Mouse (Mus musculus) hindbrain, embryonic 12.5 days (tissue): ENCODE data around the gene Dgki. TPM values are rescaled to one million over a fixed set of nuclear protein-coding genes. Genes with fewer than 3 reads are reported as not detected.

Experiments
- ATAC-seq: fragments of 200-750 bp; cut with Nextera tagmentation; 2 replicates; pipeline ENCODE4 v1.8.0; 2017; ENCODE audit warnings: moderate TSS enrichment; ENCODE audit not compliant: low FRiP score
- H3K27ac ChIP-seq: fragments of 300-500 bp; sonication (generic); 2 replicates; pipeline ENCODE4 v1.5.1; 2016; ENCODE audit warnings: mild to moderate bottlenecking
- H3K27me3 ChIP-seq: fragments of 300-500 bp; sonication (generic); 2 replicates; pipeline ENCODE4 v1.6.1; 2016; ENCODE audit warnings: mild to moderate bottlenecking
- H3K36me3 ChIP-seq: fragments of 300-500 bp; sonication (generic); 2 replicates; pipeline ENCODE4 v1.6.1; 2016; ENCODE audit warnings: mild to moderate bottlenecking
- H3K4me1 ChIP-seq: fragments of 300-500 bp; sonication (generic); 2 replicates; pipeline ENCODE4 v1.6.1; 2016
- H3K4me2 ChIP-seq: fragments of 300-500 bp; sonication (generic); replicated peaks from 2 replicates; pipeline ENCODE4 v1.6.1; 2016; ENCODE audit warnings: mild to moderate bottlenecking
- H3K4me3 ChIP-seq: fragments of 300-500 bp; sonication (generic); 2 replicates; pipeline ENCODE4 v1.5.1; 2016; ENCODE audit warnings: mild to moderate bottlenecking
- H3K9ac ChIP-seq: fragments of 300-500 bp; sonication (generic); 2 replicates; pipeline ENCODE4 v1.6.1; 2016; ENCODE audit warnings: mild to moderate bottlenecking, moderate library complexity
- H3K9me3 ChIP-seq: fragments of 300-500 bp; sonication (generic); replicated peaks from 2 replicates; pipeline ENCODE4 v1.6.1; 2016; ENCODE audit warnings: mild to moderate bottlenecking
- WGBS: fragments of 180-500 bp; shearing (Covaris S2); methylation state at CpG from one replicate; pipeline ENCODE4 v1.1.7; 2016; 5-methylcytosine and 5-hydroxymethylcytosine counted together
- polyA plus RNA-seq: library from polyadenylated mRNA; unstranded; fragments of >200 nt; fragmentation: Nextera tagmentation; extraction: Ambion mirVana; gene quantifications from 2 replicates; pipeline ENCODE4 v1.2.1, GENCODE M21; 2016

Gene Dgki
- polyA plus RNA-seq, 1 experiment from 2014 or later, result 4.2 TPM

- no peaks in the 10 kb centered on the region for H3K9me3 ChIP-seq
- no peaks in the 10 kb centered on the region for H3K27me3 ChIP-seq
- ATAC-seq, result no peak
- 95% methylated on average over 3 of the region's 3 CpGs for WGBS
- H3K4me1 ChIP-seq, result no peaks in the 10 kb centered on the region
- no peak overlapping the region for H3K27ac ChIP-seq
- H3K4me2 ChIP-seq, result no peak overlapping the region
- H3K9ac ChIP-seq, result no peak overlapping the region
- no peaks in the 10 kb centered on the region for H3K36me3 ChIP-seq
- no peak overlapping the region for H3K4me3 ChIP-seq
Measured at GRCm38 (mm10) chr6:37290691-37291090, 9.3 kb downstream of the Dgki start.

- H3K4me1 ChIP-seq, result no peaks in the 10 kb centered on the region
- 92% methylated on average over 4 of the region's 4 CpGs for WGBS
- no peak overlapping the region for H3K27ac ChIP-seq
- H3K9me3 ChIP-seq, result no peaks in the 10 kb centered on the region
- ATAC-seq, result no peak
- no peak overlapping the region for H3K4me3 ChIP-seq
- H3K27me3 ChIP-seq, result no peaks in the 10 kb centered on the region
- H3K36me3 ChIP-seq, result no peaks in the 10 kb centered on the region
- no peak overlapping the region for H3K4me2 ChIP-seq
- no peak overlapping the region for H3K9ac ChIP-seq
Measured at GRCm38 (mm10) chr6:37286134-37286533, 13.8 kb downstream of the Dgki start.

- Histone ChIP-seq H3K4me2 (no peak overlapping the region), H3K27me3 (no peaks in the 10 kb centered on the region), H3K9ac (no peak overlapping the region), H3K4me3 (no peak overlapping the region), H3K36me3 (no peaks in the 10 kb centered on the region), H3K9me3 (no peaks in the 10 kb centered on the region), H3K4me1 (no peaks in the 10 kb centered on the region), H3K27ac (no peak overlapping the region)
- WGBS, result 95% methylated on average over 9 of the region's 9 CpGs
- ATAC-seq, result no peak
Measured at GRCm38 (mm10) chr6:37284879-37285278, 15.1 kb downstream of the Dgki start.

GRCm38 (mm10) chr6:37283336-37283735 lies 16.6 kb downstream of the Dgki start:
- Histone ChIP-seq H3K36me3 (no peaks in the 10 kb centered on the region), H3K9me3 (no peaks in the 10 kb centered on the region), H3K4me3 (no peak overlapping the region), H3K4me1 (no peaks in the 10 kb centered on the region), H3K9ac (no peak overlapping the region), H3K27ac (no peak overlapping the region), H3K4me2 (no peak overlapping the region), H3K27me3 (no peaks in the 10 kb centered on the region)
- ATAC-seq, result no peak
- 65% methylated on average over 2 of the region's 2 CpGs for WGBS

GRCm38 (mm10) chr6:37282659-37283058 lies 17.3 kb downstream of the Dgki start:
- H3K4me2 ChIP-seq, result no peak overlapping the region
- H3K4me3 ChIP-seq, result no peak overlapping the region
- H3K9ac ChIP-seq, result no peak overlapping the region
- H3K4me1 ChIP-seq, result no peaks in the 10 kb centered on the region
- no peak overlapping the region for H3K27ac ChIP-seq
- no peaks in the 10 kb centered on the region for H3K36me3 ChIP-seq
- no peaks in the 10 kb centered on the region for H3K9me3 ChIP-seq
- 79% methylated on average over 1 of the region's 1 CpGs for WGBS
- H3K27me3 ChIP-seq, result no peaks in the 10 kb centered on the region
- no peak for ATAC-seq

GRCm38 (mm10) chr6:37276834-37277715 lies 22.9 kb downstream of the Dgki start:
- no peaks in the 10 kb centered on the region for H3K27me3 ChIP-seq
- H3K4me2 ChIP-seq, result no peak overlapping the region
- WGBS, result 59% methylated on average over 6 of the region's 6 CpGs
- no peak overlapping the region for H3K9ac ChIP-seq
- H3K9me3 ChIP-seq, result no peaks in the 10 kb centered on the region
- no peaks in the 10 kb centered on the region for H3K4me1 ChIP-seq
- no peaks in the 10 kb centered on the region for H3K36me3 ChIP-seq
- no peak for ATAC-seq
- no peak overlapping the region for H3K4me3 ChIP-seq
- no peak overlapping the region for H3K27ac ChIP-seq

GRCm38 (mm10) chr6:37276181-37276580 lies 23.8 kb downstream of the Dgki start:
- WGBS, result 72% methylated on average over 5 of the region's 5 CpGs
- Histone ChIP-seq H3K36me3 (no peaks in the 10 kb centered on the region), H3K4me1 (no peaks in the 10 kb centered on the region), H3K4me3 (no peak overlapping the region), H3K27ac (no peak overlapping the region), H3K4me2 (no peak overlapping the region), H3K27me3 (no peaks in the 10 kb centered on the region), H3K9ac (no peak overlapping the region), H3K9me3 (no peaks in the 10 kb centered on the region)
- no peak for ATAC-seq

GRCm38 (mm10) chr6:37270905-37271591 lies 28.9 kb downstream of the Dgki start:
- H3K27ac ChIP-seq, result no peak overlapping the region
- H3K9ac ChIP-seq, result no peak overlapping the region
- no peaks in the 10 kb centered on the region for H3K9me3 ChIP-seq
- no peak for ATAC-seq
- H3K4me2 ChIP-seq, result no peak overlapping the region
- H3K36me3 ChIP-seq, result no peaks in the 10 kb centered on the region
- no peaks in the 10 kb centered on the region for H3K27me3 ChIP-seq
- 79% methylated on average over 8 of the region's 8 CpGs for WGBS
- H3K4me1 ChIP-seq, result no peaks in the 10 kb centered on the region
- H3K4me3 ChIP-seq, result no peak overlapping the region

- H3K27me3 ChIP-seq, result no peaks in the 10 kb centered on the region
- H3K36me3 ChIP-seq, result no peaks in the 10 kb centered on the region
- no peak overlapping the region for H3K4me2 ChIP-seq
- H3K4me3 ChIP-seq, result no peak overlapping the region
- H3K27ac ChIP-seq, result no peak overlapping the region
- no peak overlapping the region for H3K9ac ChIP-seq
- no peaks in the 10 kb centered on the region for H3K4me1 ChIP-seq
- 86% methylated on average over 6 of the region's 6 CpGs for WGBS
- 0 out of 2 replicates have a peak, but pooled peaks cover 7% of the 10 kb centered on the region for H3K9me3 ChIP-seq
- ATAC-seq, result no peak
Measured at GRCm38 (mm10) chr6:37268589-37268988, 31.4 kb downstream of the Dgki start.

- Histone ChIP-seq H3K27ac (no peak overlapping the region), H3K4me1 (no peaks in the 10 kb centered on the region), H3K4me3 (no peak overlapping the region), H3K4me2 (no peak overlapping the region), H3K27me3 (no peaks in the 10 kb centered on the region), H3K9me3 (0 out of 2 replicates have a peak, but pooled peaks cover 7% of the 10 kb centered on the region), H3K36me3 (no peaks in the 10 kb centered on the region), H3K9ac (no peak overlapping the region)
- no peak for ATAC-seq
- WGBS, result 92% methylated on average over 4 of the region's 4 CpGs
Measured at GRCm38 (mm10) chr6:37267952-37268351, 32.0 kb downstream of the Dgki start.

- H3K4me2 ChIP-seq, result no peak overlapping the region
- H3K27me3 ChIP-seq, result no peaks in the 10 kb centered on the region
- 87% methylated on average over 7 of the region's 7 CpGs for WGBS
- no peak overlapping the region for H3K4me3 ChIP-seq
- no peak overlapping the region for H3K27ac ChIP-seq
- no peaks in the 10 kb centered on the region for H3K4me1 ChIP-seq
- no peak overlapping the region for H3K9ac ChIP-seq
- ATAC-seq, result no peak
- no peaks in the 10 kb centered on the region for H3K36me3 ChIP-seq
- 0 out of 2 replicates have a peak, but pooled peaks cover 7% of the 10 kb centered on the region for H3K9me3 ChIP-seq
Measured at GRCm38 (mm10) chr6:37262486-37262885, 37.5 kb downstream of the Dgki start.

- H3K9ac ChIP-seq, result no peak overlapping the region
- H3K36me3 ChIP-seq, result no peaks in the 10 kb centered on the region
- no peak for ATAC-seq
- WGBS, result 89% methylated on average over 10 of the region's 10 CpGs
- no peak overlapping the region for H3K4me2 ChIP-seq
- H3K4me3 ChIP-seq, result no peak overlapping the region
- no peaks in the 10 kb centered on the region for H3K27me3 ChIP-seq
- 0 out of 2 replicates have a peak, but pooled peaks cover 7% of the 10 kb centered on the region for H3K9me3 ChIP-seq
- no peak overlapping the region for H3K27ac ChIP-seq
- H3K4me1 ChIP-seq, result no peaks in the 10 kb centered on the region
Measured at GRCm38 (mm10) chr6:37261236-37261852, 38.6 kb downstream of the Dgki start.
